8 mouse cellular contexts compared by ENCODE assay signal in the genomic region with DNA sequence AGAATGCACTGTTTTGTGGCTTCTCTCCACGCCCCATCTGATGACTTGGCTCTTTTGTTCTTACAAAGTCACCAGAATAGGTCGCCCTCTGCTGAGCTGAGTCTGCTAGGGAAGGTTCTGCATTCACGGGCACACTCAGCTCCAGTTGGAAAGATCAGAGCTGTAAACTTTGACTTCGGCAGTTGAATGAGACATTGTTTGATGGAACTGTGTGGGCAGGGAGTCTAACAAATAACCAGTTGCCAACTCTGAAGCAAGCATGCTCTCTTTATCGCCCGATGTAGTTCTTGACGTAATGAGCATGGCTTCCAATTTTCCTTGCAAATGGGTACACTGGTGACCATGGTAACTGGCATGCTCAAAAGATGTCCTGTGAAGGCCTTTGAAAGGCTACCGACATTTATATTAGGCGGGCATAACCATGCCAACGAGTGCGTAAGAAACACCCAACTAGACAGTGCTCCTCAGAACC.
DNase-seq lines count a peak whose midpoint lies in the region; ATAC-seq lines count a peak whose summit lies in the region.

No protein-coding gene starts in this region.

- peak; percentile 79 for ATAC-seq in hindbrain, embryonic 13.5 days (ENCODE audit: low FRiP score)
- peak; percentile 50; the same call in 1 of the 2 replicates for ATAC-seq in megakaryocyte progenitor cell, adult 5-6 weeks (replicated peaks; ENCODE audit: poor library complexity)
- ATAC-seq in monocyte, adult 5-6 weeks (replicated peaks; ENCODE audit: insufficient number of reproducible peaks, low FRiP score, low TSS enrichment, poor library complexity, severe bottlenecking): no peak
- ATAC-seq in megakaryocyte-erythroid progenitor cell, adult 5-6 weeks (replicated peaks; ENCODE audit: low FRiP score, low TSS enrichment, poor library complexity, severe bottlenecking): no peak

- H3K4me3 ChIP-seq in hindbrain, embryonic 13.5 days: no peak overlapping the region; the same call in 1 of the 2 replicates

- intact Hi-C loops in heart, postnatal 10 days (cut with DNase I): no loop called here

- H3K9me3 ChIP-seq in hindbrain, embryonic 13.5 days: no peaks in the 10 kb centered on the region

- 30% methylated on average over 11 of the region's 11 CpGs for WGBS in hindbrain, embryonic 13.5 days

- peak; percentile 24 to 34 for DNase-seq in heart, postnatal 10 days
- DNase-seq in heart, adult 8-10 months (ENCODE audit: low spot score): no peak
- DNase-seq in 416B (ENCODE audit: low read depth) (peak; percentile 27), adipocyte (ENCODE audit: low spot score) (peak; percentile 17)

- H3K4me2 ChIP-seq in hindbrain, embryonic 13.5 days: peak overlapping the region; percentile 8

- no peaks in the 10 kb centered on the region for H3K36me3 ChIP-seq in hindbrain, embryonic 13.5 days

- H3K9ac ChIP-seq in hindbrain, embryonic 13.5 days: no peak overlapping the region

- peaks cover 6% of the 10 kb centered on the region; the same call in 1 of the 2 replicates for H3K4me1 ChIP-seq in hindbrain, embryonic 13.5 days (replicated peaks)

- 0 out of 2 replicates have a peak overlapping the region, but pooled peaks have one; percentile 19 for H3K27ac ChIP-seq in hindbrain, embryonic 13.5 days

- peaks cover 28% of the 10 kb centered on the region for H3K27me3 ChIP-seq in hindbrain, embryonic 13.5 days

Comparison
In these comparisons a context has a peak if more than half of its experiments do, and no peak if none do; other contexts are left out.
1. ATAC-seq: peak in hindbrain, embryonic 13.5 days (single experiment) and megakaryocyte progenitor cell, adult 5-6 weeks (single experiment); none in monocyte, adult 5-6 weeks (single experiment) and megakaryocyte-erythroid progenitor cell, adult 5-6 weeks (single experiment).